Mouse (Mus musculus) bone marrow macrophage, adult 2 months (primary cell): ENCODE data around the gene Trim8. TPM values are rescaled to one million over a fixed set of nuclear protein-coding genes. Genes with fewer than 3 reads are reported as not detected.

ENCODE experiments used
- H3K27ac ChIP-seq: 2 replicates; pipeline ENCODE4 v1.5.1; 2012; ENCODE audit warnings: low read depth, low read length; ENCODE audit not compliant: insufficient read depth
- H3K4me1 ChIP-seq: 2 replicates; pipeline ENCODE4 v1.6.1; 2012; ENCODE audit warnings: low read length; ENCODE audit not compliant: control insufficient read depth, insufficient read depth
- H3K4me3 ChIP-seq: 2 replicates; pipeline ENCODE4 v1.5.1; 2012; ENCODE audit warnings: mild to moderate bottlenecking, low read length, moderate library complexity; ENCODE audit not compliant: insufficient read depth
- CTCF ChIP-seq: IDR thresholded peaks from 2 replicates; pipeline ENCODE4 v1.5.1; 2012; ENCODE audit warnings: low read depth, mild to moderate bottlenecking, low read length, moderate library complexity
- POLR2A ChIP-seq: IDR thresholded peaks from 2 replicates; pipeline ENCODE4 v1.6.1; 2012; ENCODE audit warnings: mild to moderate bottlenecking, low read depth, low read length, borderline replicate concordance
- polyA plus RNA-seq: library from polyadenylated mRNA; stranded (reverse); fragments of >200 nt; gene quantifications from 2 replicates; pipeline ENCODE4 v1.2.4, GENCODE M21; 2012; ENCODE audit not compliant: missing spikeins, insufficient read depth, insufficient read length

Trim8 gene
- polyA plus RNA-seq, 1 experiment, result 69.0 TPM

DNA sequence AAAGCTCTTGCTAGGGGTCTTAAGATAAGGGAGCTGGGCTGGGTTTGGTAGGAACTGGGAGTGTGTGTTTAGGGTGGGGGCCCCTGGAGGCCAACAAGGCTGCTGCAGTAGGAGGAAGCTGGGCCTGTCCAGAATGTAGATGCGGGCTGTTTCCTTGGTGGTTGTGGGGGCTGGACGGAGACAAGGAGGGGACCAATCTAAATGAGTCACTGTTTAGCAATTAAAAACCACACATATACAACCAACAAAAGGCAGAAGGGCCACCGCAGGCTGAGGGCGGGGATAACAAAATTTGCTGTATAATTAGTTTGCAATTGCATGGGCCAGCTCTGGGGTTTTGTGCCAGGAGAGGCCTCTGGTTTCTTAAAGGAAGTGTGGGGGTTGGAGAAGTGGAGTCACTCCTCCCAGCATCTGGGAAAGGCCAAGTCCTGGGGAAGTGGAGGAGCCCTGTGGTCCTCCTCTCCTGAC is 2.6 kb downstream of the Trim8 start:
- TF ChIP-seq POLR2A (no peak), CTCF (no peak; the same call in 1 of the 2 replicates)
- H3K4me3 ChIP-seq, result peak overlapping the region; percentile 67
- peaks cover 29% of the 10 kb centered on the region for H3K4me1 ChIP-seq
- peak overlapping the region; percentile 99 for H3K27ac ChIP-seq

DNA sequence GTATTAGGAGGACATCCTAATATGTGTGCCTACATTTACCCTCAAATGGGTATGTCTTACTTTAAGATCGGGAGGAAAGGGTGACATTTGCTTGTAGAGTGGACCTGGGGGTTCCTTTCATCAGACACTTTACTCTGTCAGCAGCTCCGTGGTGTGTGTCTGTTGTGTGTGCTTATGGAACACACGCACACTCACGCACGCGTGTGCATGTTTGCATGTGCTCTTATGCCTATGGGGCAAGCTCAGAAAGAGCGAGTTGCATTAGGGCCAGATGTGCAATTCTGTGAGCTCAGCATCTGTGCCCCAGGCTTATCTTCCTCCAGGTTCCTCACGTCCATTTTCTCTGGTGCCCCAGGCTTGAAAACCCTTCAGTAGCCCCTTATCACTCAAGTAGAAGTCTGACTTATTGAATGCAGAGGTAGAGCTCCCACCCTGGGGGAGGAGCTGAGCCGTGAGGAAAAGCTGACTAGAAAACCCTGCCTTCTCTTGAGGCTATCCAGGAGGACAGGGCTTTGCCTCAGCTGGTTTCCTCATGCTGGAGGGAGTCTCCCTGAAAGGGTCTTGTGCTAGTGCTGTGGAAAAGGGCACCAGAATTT is 3.4 kb downstream of the Trim8 start:
- H3K4me1 ChIP-seq, result peaks cover 37% of the 10 kb centered on the region
- peak overlapping the region; percentile 99 for H3K27ac ChIP-seq
- peak overlapping the region; percentile 62 for H3K4me3 ChIP-seq
- TF ChIP-seq POLR2A (no peak), CTCF (no peak)

- Histone ChIP-seq H3K4me3 (peak overlapping the region; percentile 62), H3K4me1 (peaks cover 46% of the 10 kb centered on the region), H3K27ac (peak overlapping the region; percentile 99)
- TF ChIP-seq CTCF (no peak), POLR2A (no peak)
Observed at GRCm38 (mm10) chr19:46505646-46506371, 4.3 kb downstream of the Trim8 start.

DNA sequence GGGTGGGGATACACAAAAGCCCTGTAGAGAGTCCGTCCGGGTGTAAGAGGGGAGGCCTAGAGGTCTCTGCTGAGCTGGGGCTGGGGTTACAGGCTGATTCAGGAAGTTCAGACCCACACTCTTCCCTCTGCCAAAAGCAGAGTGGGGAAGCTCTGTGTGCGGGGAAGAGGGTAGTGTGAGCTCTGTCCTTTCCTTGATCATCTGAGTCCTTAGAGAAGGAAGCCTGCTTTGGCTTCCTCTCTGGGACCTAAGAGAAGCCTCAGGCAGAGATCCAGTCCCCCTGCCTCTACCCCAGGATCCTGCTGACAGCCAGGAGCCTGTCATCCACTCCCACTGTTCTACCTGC is 4.8 kb downstream of the Trim8 start:
- Histone ChIP-seq H3K27ac (peak overlapping the region; percentile 99), H3K4me3 (peak overlapping the region; percentile 62), H3K4me1 (peaks cover 46% of the 10 kb centered on the region)
- TF ChIP-seq POLR2A (no peak), CTCF (no peak)

- peak overlapping the region; percentile 99 for H3K27ac ChIP-seq
- TF ChIP-seq CTCF (no peak), POLR2A (no peak)
- peaks cover 54% of the 10 kb centered on the region for H3K4me1 ChIP-seq
- H3K4me3 ChIP-seq, result peak overlapping the region; percentile 62
Observed at GRCm38 (mm10) chr19:46507181-46507581, 5.7 kb downstream of the Trim8 start.

- H3K4me1 ChIP-seq, result peaks cover 60% of the 10 kb centered on the region
- peak overlapping the region; percentile 62; the same call in 1 of the 2 replicates for H3K4me3 ChIP-seq
- peak overlapping the region; percentile 99 for H3K27ac ChIP-seq
Observed at GRCm38 (mm10) chr19:46507806-46508205, 6.3 kb downstream of the Trim8 start.

DNA sequence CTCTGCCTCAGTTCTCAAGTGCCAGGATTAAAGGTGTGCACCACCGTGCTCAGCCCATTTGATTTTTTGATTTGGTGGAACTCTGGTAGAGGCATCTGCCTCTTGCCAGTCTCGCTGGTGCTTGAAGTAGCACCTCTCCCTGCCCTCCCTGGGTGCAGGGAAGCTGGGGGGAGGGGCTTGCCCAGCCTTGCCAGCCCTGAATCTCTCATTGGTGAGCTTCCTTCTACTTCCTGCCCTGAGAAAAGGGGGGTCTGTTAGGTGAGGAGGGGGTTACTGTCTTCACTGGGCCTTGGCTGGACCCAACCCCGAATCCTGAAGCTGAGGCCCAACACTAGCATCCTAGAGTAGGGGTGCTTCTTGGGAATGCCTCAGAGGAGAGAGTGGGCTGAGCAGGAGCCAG is 7.2 kb downstream of the Trim8 start:
- no peak overlapping the region for H3K4me3 ChIP-seq
- peaks cover 63% of the 10 kb centered on the region for H3K4me1 ChIP-seq
- TF ChIP-seq CTCF, result no peak
- no peak for TF ChIP-seq POLR2A
- peak overlapping the region; percentile 93 for H3K27ac ChIP-seq

More at GRCm38 (mm10) chr19:46507806-46508205, 6.3 kb downstream of the Trim8 start:
- TF ChIP-seq CTCF (no peak), POLR2A (no peak)

DNA sequence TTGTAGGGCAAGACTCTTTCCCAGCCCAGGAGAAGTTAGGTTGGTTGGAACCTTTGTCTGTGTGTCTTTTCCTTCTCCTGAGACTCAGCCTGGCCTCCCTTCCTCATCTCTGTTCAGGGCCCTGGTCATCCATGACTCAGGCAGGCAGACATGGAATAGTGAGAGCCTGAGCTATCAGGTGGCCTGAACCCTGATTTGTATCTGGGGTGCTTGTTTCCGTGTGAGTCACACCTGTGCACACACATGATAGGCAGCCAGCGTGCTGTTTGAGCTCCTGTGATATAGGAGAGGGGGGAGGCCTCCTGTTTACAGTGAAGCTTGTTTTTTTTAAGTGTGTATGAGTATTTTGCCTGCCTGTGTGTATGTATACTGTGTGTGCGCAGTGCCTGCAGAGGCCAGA is 7.7 kb downstream of the Trim8 start:
- Histone ChIP-seq H3K27ac (peak overlapping the region; percentile 93), H3K4me1 (peaks cover 65% of the 10 kb centered on the region), H3K4me3 (no peak overlapping the region)
- no peak for TF ChIP-seq POLR2A
- no peak for TF ChIP-seq CTCF

- TF ChIP-seq CTCF (no peak), POLR2A (no peak)
- H3K4me1 ChIP-seq, result peaks cover 65% of the 10 kb centered on the region
- H3K27ac ChIP-seq, result peak overlapping the region; percentile 93
- H3K4me3 ChIP-seq, result no peak overlapping the region
Observed at GRCm38 (mm10) chr19:46509736-46510135, 8.2 kb downstream of the Trim8 start.

GRCm38 (mm10) chr19:46510401-46510800 is 8.9 kb downstream of the Trim8 start:
- Histone ChIP-seq H3K27ac (peak overlapping the region; percentile 93), H3K4me3 (peak overlapping the region; percentile 16; the same call in 1 of the 2 replicates), H3K4me1 (peaks cover 69% of the 10 kb centered on the region)
- TF ChIP-seq POLR2A (no peak), CTCF (no peak)
